Mouse (Mus musculus) heart, embryonic 10.5 days (tissue): ENCODE data around the gene Kank3. TPM values are rescaled to one million over a fixed set of nuclear protein-coding genes. Genes with fewer than 3 reads are reported as not detected.

ENCODE experiments used
- DNase-seq: peaks from one replicate; pipeline ENCODE4 v3.0.0-alpha.2; 2017; ENCODE audit warnings: low spot score
- H3K27ac ChIP-seq: fragments of 300-500 bp; sonication (generic); 2 replicates; pipeline ENCODE4 v1.5.1; 2016; ENCODE audit warnings: mild to moderate bottlenecking
- H3K27me3 ChIP-seq: fragments of 300-500 bp; sonication (generic); 2 replicates; pipeline ENCODE4 v1.6.1; 2016; ENCODE audit warnings: mild to moderate bottlenecking; ENCODE audit not compliant: poor library complexity, insufficient read depth, severe bottlenecking
- H3K36me3 ChIP-seq: fragments of 300-500 bp; sonication (generic); 2 replicates; pipeline ENCODE4 v1.6.1; 2016; ENCODE audit warnings: mild to moderate bottlenecking, moderate library complexity
- H3K4me1 ChIP-seq: fragments of 300-500 bp; sonication (generic); 2 replicates; pipeline ENCODE4 v1.6.1; 2016; ENCODE audit warnings: mild to moderate bottlenecking
- H3K4me3 ChIP-seq: fragments of 300-500 bp; sonication (generic); 2 replicates; pipeline ENCODE4 v1.5.1; 2016; ENCODE audit warnings: mild to moderate bottlenecking, moderate library complexity
- H3K9me3 ChIP-seq: fragments of 300-500 bp; sonication (generic); 2 replicates; pipeline ENCODE4 v1.6.1; 2016; ENCODE audit warnings: mild to moderate bottlenecking, moderate library complexity
- WGBS: fragments of 180-500 bp; shearing (Covaris S2); methylation state at CpG from one replicate; pipeline ENCODE4 v1.1.7; 2016; 5-methylcytosine and 5-hydroxymethylcytosine counted together
- polyA plus RNA-seq: library from polyadenylated mRNA; unstranded; fragments of >200 nt; fragmentation: Nextera tagmentation; extraction: Ambion mirVana; gene quantifications from 2 replicates; pipeline ENCODE4 v1.2.1, GENCODE M21; 2016

Gene Kank3
- polyA plus RNA-seq, 1 experiment from 2014 or later: 47.9 TPM

DNA sequence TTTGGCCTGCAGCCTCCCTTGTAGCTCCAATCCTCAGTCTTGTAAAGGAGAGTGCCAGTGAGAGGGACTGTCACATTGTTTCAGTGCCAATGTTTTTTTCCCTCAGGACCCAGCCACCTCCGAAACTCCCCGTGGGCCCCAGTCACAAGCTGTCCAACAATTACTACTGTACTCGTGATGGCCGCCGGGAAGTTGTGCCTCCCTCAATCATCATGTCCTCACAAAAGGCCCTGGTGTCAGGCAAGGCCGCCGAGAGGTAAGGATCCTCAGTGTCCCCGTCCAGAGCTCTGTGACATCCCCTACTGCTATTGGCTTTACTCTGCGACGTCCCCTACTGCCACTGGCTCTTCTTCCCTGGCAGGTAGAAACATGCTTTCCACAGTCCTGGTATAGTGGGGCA lies 19.2 kb downstream of the Kank3 start:
- DNase-seq: no peak
- Histone ChIP-seq H3K27me3 (no peaks in the 10 kb centered on the region), H3K36me3 (peaks cover 67% of the 10 kb centered on the region), H3K27ac (no peak overlapping the region), H3K4me3 (no peak overlapping the region), H3K9me3 (no peaks in the 10 kb centered on the region), H3K4me1 (peaks cover 3% of the 10 kb centered on the region; the same call in 1 of the 2 replicates)
- 92% methylated on average over 10 of the region's 10 CpGs for WGBS

DNA sequence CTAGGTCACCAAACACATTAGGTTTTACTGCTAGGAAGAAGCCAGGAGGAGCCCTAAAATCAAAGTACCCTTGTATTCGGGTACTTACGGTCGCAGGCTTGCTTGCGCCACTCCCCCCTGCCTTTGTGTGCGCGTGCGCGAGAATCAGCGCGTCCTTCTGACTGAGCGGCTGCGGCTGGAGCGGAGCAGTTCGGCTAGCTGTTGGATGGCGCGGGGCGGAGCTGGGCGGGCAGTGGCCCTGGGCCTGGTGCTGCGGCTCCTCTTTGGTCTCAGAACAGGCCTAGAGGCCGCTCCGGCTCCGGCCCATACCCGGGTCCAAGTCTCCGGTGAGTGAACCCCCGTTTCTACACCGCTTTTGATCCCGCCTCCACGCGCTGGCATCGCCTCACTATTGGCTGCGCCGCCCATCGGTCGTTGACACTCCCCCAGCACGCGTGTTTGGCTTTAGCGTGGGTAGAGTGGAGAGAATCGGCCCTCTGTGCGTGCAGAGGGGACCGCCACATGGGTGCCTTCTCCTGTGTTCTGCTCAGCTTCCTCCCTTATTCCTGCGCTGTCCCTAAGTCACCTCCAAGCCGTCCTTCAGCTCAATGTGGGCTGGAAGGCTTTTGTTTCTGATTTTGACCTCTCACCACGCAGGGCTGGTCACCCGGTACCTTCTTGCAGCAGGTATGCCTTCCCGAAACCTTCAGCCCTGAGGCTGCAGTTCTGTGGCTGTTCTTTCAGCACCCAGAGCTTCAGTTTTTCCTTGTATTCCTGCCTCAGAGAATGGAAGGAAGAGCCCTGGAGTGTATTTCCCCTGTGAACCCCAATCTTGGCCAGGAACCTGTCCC lies 32.9 kb downstream of the Kank3 start, which contains the start of gene Cd320:
TSS of gene Cd320 (plus strand) at position 126 of the 830 bp plus-strand sequence.
- WGBS: under 1% methylated on average over 45 of the region's 45 CpGs
- DNase-seq: peak; percentile 95
- no peaks in the 10 kb centered on the region for H3K9me3 ChIP-seq
- H3K4me1 ChIP-seq: peaks cover 20% of the 10 kb centered on the region
- no peaks in the 10 kb centered on the region for H3K27me3 ChIP-seq
- peak within 1 kb of the TSS; percentile 90 for H3K27ac ChIP-seq
- peak within 1 kb of the TSS; percentile 85 for H3K4me3 ChIP-seq
- H3K36me3 ChIP-seq: peaks cover 23% of the 10 kb centered on the region

DNA sequence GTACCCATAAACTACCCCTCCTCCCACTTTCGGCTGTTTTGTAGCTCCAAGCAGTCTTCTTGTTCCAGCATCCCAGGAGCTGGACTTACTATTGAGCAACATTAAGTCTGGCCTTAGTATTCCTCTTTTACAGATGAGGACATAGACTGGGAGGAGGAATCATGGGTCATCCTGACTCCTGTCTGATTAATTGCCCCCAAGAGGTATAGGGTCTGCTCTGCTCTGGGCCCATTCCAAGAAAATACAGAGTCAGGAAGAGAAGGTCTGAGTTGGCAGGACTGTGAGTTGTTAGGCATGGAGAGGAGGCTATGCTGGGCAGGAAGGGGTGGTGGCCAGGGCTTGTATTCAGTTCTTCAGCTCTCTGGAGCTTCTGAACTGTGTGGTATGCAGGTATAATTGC lies 33.9 kb downstream of the Kank3 start:
- Histone ChIP-seq H3K36me3 (peaks cover 19% of the 10 kb centered on the region), H3K27me3 (no peaks in the 10 kb centered on the region), H3K4me3 (no peak overlapping the region; the same call in 1 of the 2 replicates), H3K4me1 (peaks cover 26% of the 10 kb centered on the region), H3K9me3 (no peaks in the 10 kb centered on the region), H3K27ac (no peak overlapping the region)
- WGBS: 72% methylated on average over 1 of the region's 1 CpGs
- DNase-seq: no peak

- no peak overlapping the region for H3K4me3 ChIP-seq
- no peaks in the 10 kb centered on the region for H3K27me3 ChIP-seq
- H3K4me1 ChIP-seq: peaks cover 18% of the 10 kb centered on the region
- 67% methylated on average over 8 of the region's 8 CpGs for WGBS
- no peak for DNase-seq
- peaks cover 18% of the 10 kb centered on the region for H3K36me3 ChIP-seq
- H3K27ac ChIP-seq: no peak overlapping the region
- H3K9me3 ChIP-seq: no peaks in the 10 kb centered on the region
Measured at GRCm38 (mm10) chr17:33848139-33848538, 37.8 kb downstream of the Kank3 start.

- Histone ChIP-seq H3K36me3 (peaks cover 18% of the 10 kb centered on the region), H3K9me3 (no peaks in the 10 kb centered on the region), H3K27me3 (no peaks in the 10 kb centered on the region), H3K4me1 (0 out of 2 replicates have a peak, but pooled peaks cover 6% of the 10 kb centered on the region), H3K27ac (no peak overlapping the region), H3K4me3 (no peak overlapping the region)
- DNase-seq: no peak
- WGBS: 59% methylated on average over 1 of the region's 1 CpGs
Measured at GRCm38 (mm10) chr17:33851331-33851730, 41.0 kb downstream of the Kank3 start.

DNA sequence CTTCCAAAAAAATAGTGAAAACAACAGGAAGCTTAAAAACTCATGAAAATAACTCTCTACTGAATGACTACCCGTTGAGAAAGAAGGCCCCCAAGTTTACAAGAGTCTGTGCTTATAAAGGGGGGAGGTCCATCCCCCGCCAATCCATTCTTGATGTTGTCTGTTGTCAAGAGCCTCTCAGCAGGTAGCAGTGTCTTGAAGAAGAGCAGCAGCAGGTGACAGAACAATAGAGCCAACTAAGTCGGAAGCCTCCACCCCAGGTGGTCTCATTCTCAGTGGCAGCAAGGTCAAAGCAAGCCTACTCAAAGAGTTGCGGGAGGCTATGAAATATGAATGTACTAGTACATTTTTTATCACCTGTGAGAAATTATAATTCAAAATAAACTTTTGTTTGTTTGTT lies 47.5 kb downstream of the Kank3 start:
- Histone ChIP-seq H3K4me1 (no peaks in the 10 kb centered on the region), H3K36me3 (no peaks in the 10 kb centered on the region), H3K27ac (no peak overlapping the region), H3K27me3 (no peaks in the 10 kb centered on the region), H3K4me3 (no peak overlapping the region), H3K9me3 (no peaks in the 10 kb centered on the region; the same call in 1 of the 2 replicates)
- 75% methylated on average over 4 of the region's 4 CpGs for WGBS
- DNase-seq: no peak

DNA sequence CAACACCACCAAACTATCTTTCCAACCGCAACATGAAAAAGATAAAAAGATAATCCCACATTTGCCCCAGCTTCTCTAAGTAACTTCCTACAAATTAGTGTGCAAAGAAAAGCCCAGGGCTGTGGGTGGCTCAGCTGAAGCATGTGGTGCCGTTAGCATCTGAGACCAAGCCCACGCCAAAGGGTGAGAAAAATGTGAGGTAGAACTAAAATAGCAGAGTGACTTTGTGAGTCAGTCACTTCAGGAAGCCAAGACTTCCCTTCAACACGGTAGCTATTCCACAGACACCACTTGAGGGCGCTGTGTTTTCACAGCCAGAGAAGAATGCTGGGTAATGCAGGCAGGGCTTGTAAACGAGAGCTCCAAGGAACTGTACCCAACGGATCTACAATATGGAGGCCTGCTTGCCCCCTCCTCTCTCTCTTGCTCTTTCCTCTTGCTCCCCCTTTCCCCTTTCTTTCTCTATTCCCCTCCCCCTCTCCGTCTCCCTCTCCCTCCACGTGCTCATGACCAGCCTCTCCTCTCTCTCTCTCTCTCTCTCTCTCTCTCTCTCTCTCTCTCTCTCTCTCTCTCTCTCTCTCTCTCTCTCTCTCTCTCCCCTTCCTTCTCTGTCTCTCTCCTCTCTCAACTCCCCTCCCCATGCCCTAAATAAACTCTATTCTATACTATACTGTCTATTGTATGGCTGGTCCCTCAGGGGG lies 55.2 kb downstream of the Kank3 start:
- WGBS: 30% methylated on average over 9 of the region's 9 CpGs
- Histone ChIP-seq H3K4me1 (peaks cover 6% of the 10 kb centered on the region; the same call in 1 of the 2 replicates), H3K36me3 (no peaks in the 10 kb centered on the region), H3K27ac (peak overlapping the region; percentile 42; the same call in 1 of the 2 replicates), H3K9me3 (no peaks in the 10 kb centered on the region), H3K27me3 (no peaks in the 10 kb centered on the region), H3K4me3 (peak overlapping the region; percentile 15; the same call in 1 of the 2 replicates)
- DNase-seq: peak; percentile 80

Other genes starting within 250 kb of the Kank3 start
- 28.2 and 32.6 TPM in 2 replicates for gene Zfp414, start 181.4 kb upstream of the Kank3 start, polyA plus RNA-seq
- 0.33 and 0.44 TPM in 2 replicates for gene Pram1, start 172.5 kb upstream of the Kank3 start, polyA plus RNA-seq
- 281 and 336 TPM in 2 replicates for gene Hnrnpm, start 123.7 kb upstream of the Kank3 start, polyA plus RNA-seq
- 65.8 and 73.1 TPM in 2 replicates for gene March2, start 91.8 kb upstream of the Kank3 start, polyA plus RNA-seq
- 316 and 329 TPM in 2 replicates for gene Rab11b, start 50.0 kb upstream of the Kank3 start, polyA plus RNA-seq
- gene Angptl4, start 28.7 kb upstream of the Kank3 start, polyA plus RNA-seq: 7.4 and 19.8 TPM in 2 replicates
- gene Rps28, start 14.0 kb downstream of the Kank3 start, polyA plus RNA-seq: 576 and 657 TPM in 2 replicates
- 482 and 487 TPM in 2 replicates for gene Ndufa7, start 14.1 kb downstream of the Kank3 start, polyA plus RNA-seq
- 61.6 and 75.7 TPM in 2 replicates for gene Cd320, start 32.6 kb downstream of the Kank3 start, polyA plus RNA-seq
- gene Gm7029, start 63.3 kb downstream of the Kank3 start, polyA plus RNA-seq: not detected in 2 replicates
- gene Kifc1, start 80.1 kb downstream of the Kank3 start, polyA plus RNA-seq: 3.6 and 5.2 TPM in 2 replicates
- gene Platr17, start 94.6 kb downstream of the Kank3 start, polyA plus RNA-seq: 0.28 and 0.73 TPM in 2 replicates
- gene Daxx, start 98.9 kb downstream of the Kank3 start, polyA plus RNA-seq: 46.6 and 52.9 TPM in 2 replicates
- gene Tapbp, start 105.4 kb downstream of the Kank3 start, polyA plus RNA-seq: 13.9 and 20.5 TPM in 2 replicates
- gene Zbtb22, start 105.4 kb downstream of the Kank3 start, polyA plus RNA-seq: 16.0 and 17.3 TPM in 2 replicates
- gene Rgl2, start 119.0 kb downstream of the Kank3 start, polyA plus RNA-seq: 37.1 and 44.2 TPM in 2 replicates
- gene Pfdn6, start 129.8 kb downstream of the Kank3 start, polyA plus RNA-seq: 161 and 198 TPM in 2 replicates
- gene Wdr46, start 130.1 kb downstream of the Kank3 start, polyA plus RNA-seq: 35.8 and 48.1 TPM in 2 replicates
- 5.9 and 7.1 TPM in 2 replicates for gene B3galt4, start 141.0 kb downstream of the Kank3 start, polyA plus RNA-seq
- 47.1 and 47.5 TPM in 2 replicates for gene Vps52, start 145.3 kb downstream of the Kank3 start, polyA plus RNA-seq
- 1,115 and 1,297 TPM in 2 replicates for gene Rps18, start 145.5 kb downstream of the Kank3 start, polyA plus RNA-seq
- 13.0 and 16.2 TPM in 2 replicates for gene H2-K1, start 189.8 kb downstream of the Kank3 start, polyA plus RNA-seq
- gene Ring1, start 214.2 kb downstream of the Kank3 start, polyA plus RNA-seq: 14.4 and 15.8 TPM in 2 replicates
- 32.4 and 36.4 TPM in 2 replicates for gene H2-Ke6, start 217.5 kb downstream of the Kank3 start, polyA plus RNA-seq
- gene Slc39a7, start 221.2 kb downstream of the Kank3 start, polyA plus RNA-seq: 160 and 180 TPM in 2 replicates
- gene Rxrb, start 221.3 kb downstream of the Kank3 start, polyA plus RNA-seq: 31.4 and 40.6 TPM in 2 replicates
- 0.38 and 1.0 TPM in 2 replicates for gene Col11a2, start 228.9 kb downstream of the Kank3 start, polyA plus RNA-seq